In genomic region chr15:77882797-77883696, GRCm38 (mm10) we compare ENCODE assay signal across 8 mouse cellular contexts. TPM values are rescaled to one million over a fixed set of nuclear protein-coding genes. Genes with fewer than 3 reads are reported as not detected.
DNase-seq lines count a peak whose midpoint lies in the region; ATAC-seq and TF ChIP-seq lines count a peak whose summit lies in the region.

No protein-coding gene starts in this region.

- H3K9me3 ChIP-seq in hindbrain, embryonic 15.5 days = no peaks in the 10 kb centered on the region
- no peaks in the 10 kb centered on the region for H3K9me3 ChIP-seq in liver, embryonic 16.5 days (replicated peaks; ENCODE audit: control insufficient read depth, low read length)

- WGBS in hindbrain, embryonic 15.5 days = 20% methylated on average over 17 of the region's 17 CpGs
- WGBS in liver, embryonic 16.5 days (ENCODE audit: insufficient replicate concordance) = 37% methylated on average over 16 of the region's 17 CpGs
- WGBS in thymus, adult 2 months = 85% methylated on average over 17 of the region's 17 CpGs

- no peak overlapping the region for H3K4me3 ChIP-seq in hindbrain, embryonic 15.5 days
- H3K4me3 ChIP-seq in liver, embryonic 16.5 days (ENCODE audit: low read depth, low read length) = no peak overlapping the region
- no peak overlapping the region for H3K4me3 ChIP-seq in thymus, adult 2 months (ENCODE audit: control insufficient read depth, insufficient read depth, low read length)

- DNase-seq in gastrocnemius, postnatal 10 days = peak; percentile 52
- no peak for DNase-seq in gastrocnemius, postnatal 36 days
- DNase-seq in Patski (ENCODE audit: low read depth, low spot score) = peak; percentile 96
- no peak for DNase-seq in cerebellum, adult 9-10 months
- DNase-seq in thymus, adult 2 months = no peak
- DNase-seq in thymus, postnatal 25 days = no peak

- no peak for TF ChIP-seq CTCF in Patski (IDR thresholded peaks at IDR 0.05)
- no peak for TF ChIP-seq CTCF in thymus, adult 2 months (IDR thresholded peaks at IDR 0.05; ENCODE audit: borderline replicate concordance, control insufficient read depth, extremely low read depth, insufficient read depth, low read length, poor library complexity)

- no peaks in the 10 kb centered on the region for H3K36me3 ChIP-seq in hindbrain, embryonic 15.5 days
- H3K36me3 ChIP-seq in liver, embryonic 16.5 days (ENCODE audit: control insufficient read depth, insufficient read depth) = no peaks in the 10 kb centered on the region
- H3K36me3 ChIP-seq in thymus, adult 2 months (ENCODE audit: control insufficient read depth, insufficient read depth, low read length) = no peaks in the 10 kb centered on the region

- intact Hi-C loops in gastrocnemius, postnatal 36 days (cut with DNase I) = no loop called here

- CTCF ChIA-PET in Patski (lab: Charles Lee) = interaction anchor here (1.3 kb wide), 1 partner anchor 33 kb away, joined by 4 read pairs; no protein-coding TSS in a partner anchor

- ATAC-seq in Patski = peak; percentile 90
- no peak for ATAC-seq in hindbrain, embryonic 15.5 days (ENCODE audit: low FRiP score, low read depth)
- ATAC-seq in liver, embryonic 16.5 days (ENCODE audit: low read depth) = no peak

- POLR2A ChIA-PET in Patski (lab: Charles Lee) = interaction anchor here (0.5 to 2.6 kb wide), 6 partner anchors 17 to 46 kb away, joined by 3 to 12 read pairs (median 4); partner anchors contain the start of gene Myh9

- H3K27ac ChIP-seq in hindbrain, embryonic 15.5 days (replicated peaks) = 0 out of 2 replicates have a peak overlapping the region, but pooled peaks have one; percentile 5
- peak overlapping the region; percentile 4; the same call in 1 of the 2 replicates for H3K27ac ChIP-seq in liver, embryonic 16.5 days (ENCODE audit: low read length)
- no peak overlapping the region for H3K27ac ChIP-seq in thymus, adult 2 months (ENCODE audit: control insufficient read depth, insufficient read depth, low read length)

- no peak overlapping the region for H3K4me2 ChIP-seq in hindbrain, embryonic 15.5 days
- H3K4me2 ChIP-seq in liver, embryonic 16.5 days (ENCODE audit: low read depth, low read length) = no peak overlapping the region

- in situ Hi-C loops in Patski (cut with MboI; ENCODE audit: low pct_unique_long_range_greater_than_20kb) = no loop called here

- no peaks in the 10 kb centered on the region for H3K4me1 ChIP-seq in hindbrain, embryonic 15.5 days (replicated peaks)
- peaks cover 22% of the 10 kb centered on the region for H3K4me1 ChIP-seq in liver, embryonic 16.5 days (ENCODE audit: control insufficient read depth, low read depth, low read length)
- no peaks in the 10 kb centered on the region; the same call in 1 of the 2 replicates for H3K4me1 ChIP-seq in thymus, adult 2 months (replicated peaks; ENCODE audit: control insufficient read depth, insufficient read depth, low read length)

- no peaks in the 10 kb centered on the region for H3K27me3 ChIP-seq in Patski
- no peaks in the 10 kb centered on the region for H3K27me3 ChIP-seq in hindbrain, embryonic 15.5 days
- no peaks in the 10 kb centered on the region for H3K27me3 ChIP-seq in liver, embryonic 16.5 days (ENCODE audit: control insufficient read depth, insufficient read depth, low read depth, low read length)
- H3K27me3 ChIP-seq in thymus, adult 2 months (ENCODE audit: control insufficient read depth, insufficient read depth, low read length) = no peaks in the 10 kb centered on the region

- no peak overlapping the region for H3K9ac ChIP-seq in hindbrain, embryonic 15.5 days
- H3K9ac ChIP-seq in liver, embryonic 16.5 days (ENCODE audit: low read depth, low read length) = no peak overlapping the region

- TF ChIP-seq POLR2A in thymus, adult 2 months (IDR thresholded peaks at IDR 0.05; ENCODE audit: control insufficient read depth, extremely low read depth, insufficient read depth, low read length, poor library complexity) = no peak

RNA-seq across cellular contexts. Expression of gene Myh9, which starts 41.1 kb away (rescaled TPM):
- 100 to 1,000 TPM; 117 to 155 TPM for total RNA-seq in gastrocnemius, postnatal 10 days (2021)
- 10 to 100 TPM; 48.4 to 49.1 TPM for total RNA-seq in gastrocnemius, postnatal 36 days (2021)
- polyA plus RNA-seq in Patski (2021) = 677 TPM
- 11.8 and 12.0 TPM in 2 replicates for polyA plus RNA-seq in hindbrain, embryonic 15.5 days (2015; fragmentation: Nextera tagmentation; extraction: Ambion mirVana)
- 19.7 and 21.9 TPM in 2 replicates for polyA plus RNA-seq in liver, embryonic 16.5 days (2015; fragmentation: Nextera tagmentation; extraction: Ambion mirVana)
- polyA plus RNA-seq in thymus, adult 2 months (2012; rRNA removed) = 167 and 193 TPM in 2 replicates

RNA-seq across cellular contexts. Expression of gene Txn2, which starts 45.8 kb away (rescaled TPM):
- 100 to 1,000 TPM; 198 to 232 TPM for total RNA-seq in gastrocnemius, postnatal 10 days (2021)
- 100 to 1,000 TPM; 207 to 218 TPM for total RNA-seq in gastrocnemius, postnatal 36 days (2021)
- polyA plus RNA-seq in Patski (2021) = 181 TPM
- 211 and 212 TPM in 2 replicates for polyA plus RNA-seq in hindbrain, embryonic 15.5 days (2015; fragmentation: Nextera tagmentation; extraction: Ambion mirVana)
- polyA plus RNA-seq in liver, embryonic 16.5 days (2015; fragmentation: Nextera tagmentation; extraction: Ambion mirVana) = 177 and 180 TPM in 2 replicates
- polyA plus RNA-seq in thymus, adult 2 months (2012; rRNA removed) = 249 and 253 TPM in 2 replicates

Comparison
In these comparisons a context has a peak if more than half of its experiments do, and no peak if none do; other contexts are left out.
1. DNase-seq: peak in gastrocnemius, postnatal 10 days (single experiment) and Patski (single experiment); none in gastrocnemius, postnatal 36 days (0 of 2), cerebellum, adult 9-10 months (single experiment), thymus, adult 2 months (single experiment) and thymus, postnatal 25 days (single experiment).